Mouse (Mus musculus) liver, adult 2 months (tissue): ENCODE results near the gene Gadd45g.

Source experiments
- CTCF ChIP-seq: fragments of 200-500 bp; IDR thresholded peaks from 2 replicates; pipeline ENCODE4 v1.5.1; 2011; ENCODE audit warnings: low read depth, low read length, control low read depth
- POLR2A ChIP-seq: fragments of 200-500 bp; IDR thresholded peaks from 2 replicates; pipeline ENCODE4 v1.6.1; 2011; ENCODE audit warnings: low read length, control low read depth; ENCODE audit not compliant: insufficient read depth; ENCODE audit errors: extremely low read depth

- TF ChIP-seq CTCF = no peak
- no peak for TF ChIP-seq POLR2A
These were observed 40.2 kb downstream of the Gadd45g start for GRCm38 (mm10) chr13:51886723-51887122.
